Mouse (Mus musculus) right cerebral cortex, postnatal 14 days (tissue): ENCODE measurements around the gene Sele.

Experiments used
- DNase-seq: peaks from one replicate; pipeline ENCODE4 v3.0.0; 2022

Gene Sele

GRCm38 (mm10) chr1:164073091-164073490 lies 25.1 kb downstream of the Sele start:
- DNase-seq: no peak

GRCm38 (mm10) chr1:164073803-164074202 lies 25.8 kb downstream of the Sele start:
- DNase-seq: no peak

GRCm38 (mm10) chr1:164074606-164075140 lies 26.6 kb downstream of the Sele start:
- no peak for DNase-seq

- DNase-seq: no peak
These were observed 27.4 kb downstream of the Sele start for GRCm38 (mm10) chr1:164075416-164075815.

- DNase-seq: no peak
These were observed 28.4 kb downstream of the Sele start for GRCm38 (mm10) chr1:164076441-164076840.

GRCm38 (mm10) chr1:164077031-164077430 lies 29.0 kb downstream of the Sele start:
- DNase-seq: no peak

GRCm38 (mm10) chr1:164078323-164078741 lies 30.3 kb downstream of the Sele start:
- no peak for DNase-seq

GRCm38 (mm10) chr1:164079091-164079490 lies 31.1 kb downstream of the Sele start:
- DNase-seq: no peak

GRCm38 (mm10) chr1:164083046-164083445 lies 35.0 kb downstream of the Sele start:
- no peak for DNase-seq

GRCm38 (mm10) chr1:164086797-164087196 lies 38.8 kb downstream of the Sele start:
- DNase-seq: no peak

- no peak for DNase-seq
These were observed 39.8 kb downstream of the Sele start for GRCm38 (mm10) chr1:164087872-164088271.

GRCm38 (mm10) chr1:164096780-164097179 lies 48.7 kb downstream of the Sele start:
- no peak for DNase-seq

- DNase-seq: no peak
These were observed 49.9 kb downstream of the Sele start for GRCm38 (mm10) chr1:164097911-164098310.

- DNase-seq: no peak
These were observed 50.3 kb downstream of the Sele start for GRCm38 (mm10) chr1:164098372-164098771.
